Mouse (Mus musculus): ENCODE measurements around the gene Plpp3.

Gene Plpp3

DNA sequence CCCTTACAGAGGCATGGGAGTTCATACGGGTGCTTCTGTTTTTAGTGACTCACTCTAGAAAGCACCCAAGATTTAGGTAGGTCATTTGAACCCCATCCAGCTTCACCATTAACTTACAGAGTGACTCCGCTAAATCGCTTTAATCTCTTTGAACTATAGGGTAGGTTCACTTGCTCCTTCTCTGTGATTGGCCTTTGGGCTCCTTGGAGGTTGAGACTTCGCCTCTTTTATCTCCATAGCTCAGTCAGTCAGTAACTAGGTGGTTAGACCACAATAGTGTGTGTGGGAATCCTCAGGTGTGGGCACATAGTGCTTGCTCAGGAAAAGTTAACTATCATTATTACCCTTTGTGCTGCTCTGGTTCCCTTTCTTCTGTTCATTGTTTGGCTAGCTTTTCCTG is 33.7 kb downstream of the Plpp3 start:
- no peak for DNase-seq (ENCODE audit: low spot score)

DNA sequence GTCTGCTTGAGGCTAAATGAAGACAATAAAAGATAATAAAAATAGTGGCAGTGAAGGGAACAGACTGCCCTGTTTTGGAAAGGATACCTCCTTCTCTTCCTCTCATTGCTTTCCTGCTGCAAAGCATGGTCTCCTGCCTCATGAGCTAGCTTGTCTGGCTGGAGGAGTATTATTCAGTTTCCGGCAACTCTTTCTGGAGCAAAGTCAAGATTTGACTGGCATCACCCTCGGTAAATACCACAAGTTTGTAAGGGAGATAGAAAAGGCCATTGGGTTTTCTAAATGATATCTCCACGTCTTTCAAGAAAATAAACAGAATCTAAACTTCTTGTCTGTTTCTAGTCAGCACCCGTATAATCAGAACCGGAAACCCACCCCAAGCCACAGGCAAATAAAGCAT is 34.4 kb downstream of the Plpp3 start:
- no peak for DNase-seq (ENCODE audit: low spot score)

DNA sequence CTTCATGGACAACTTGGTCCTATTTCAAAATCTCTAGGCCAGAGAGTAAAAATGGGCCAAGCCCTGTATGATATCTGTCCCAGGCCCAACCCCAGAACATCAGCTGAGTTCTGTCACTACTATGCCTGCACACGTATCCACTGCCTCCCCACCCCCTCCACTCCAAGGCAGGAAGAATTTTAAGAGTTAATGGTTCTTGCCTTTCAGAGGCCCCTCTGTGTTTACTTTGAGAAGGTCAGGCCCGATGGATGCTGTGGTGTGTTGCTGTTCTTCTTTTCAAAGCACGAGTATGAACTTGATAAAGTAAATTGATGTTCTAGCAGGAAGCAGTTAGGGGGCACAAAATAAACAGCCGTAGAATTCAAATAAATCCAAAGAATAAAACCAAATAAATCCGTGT is 35.5 kb downstream of the Plpp3 start:
- no peak for DNase-seq (ENCODE audit: low spot score)

DNA sequence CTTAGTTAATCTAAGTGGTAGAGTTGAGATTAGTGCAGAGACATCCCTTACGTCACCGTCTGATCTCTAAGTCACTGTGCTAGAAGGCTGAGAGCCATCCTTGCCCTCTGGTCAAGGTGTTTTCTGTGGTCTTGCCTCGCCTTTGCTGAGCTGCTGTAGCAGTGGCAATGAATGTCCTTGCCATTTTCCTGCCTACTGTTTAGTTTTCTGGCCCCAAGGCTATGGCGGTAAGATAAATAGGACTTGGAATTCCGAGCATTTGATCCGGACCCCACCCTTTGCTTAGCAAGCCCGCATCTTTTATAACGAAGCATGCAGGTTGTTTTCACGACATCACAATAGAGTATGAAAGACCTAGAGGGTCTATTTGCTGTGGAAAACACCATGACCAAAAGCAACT is 38.1 kb downstream of the Plpp3 start:
- DNase-seq (ENCODE audit: low spot score): no peak

DNA sequence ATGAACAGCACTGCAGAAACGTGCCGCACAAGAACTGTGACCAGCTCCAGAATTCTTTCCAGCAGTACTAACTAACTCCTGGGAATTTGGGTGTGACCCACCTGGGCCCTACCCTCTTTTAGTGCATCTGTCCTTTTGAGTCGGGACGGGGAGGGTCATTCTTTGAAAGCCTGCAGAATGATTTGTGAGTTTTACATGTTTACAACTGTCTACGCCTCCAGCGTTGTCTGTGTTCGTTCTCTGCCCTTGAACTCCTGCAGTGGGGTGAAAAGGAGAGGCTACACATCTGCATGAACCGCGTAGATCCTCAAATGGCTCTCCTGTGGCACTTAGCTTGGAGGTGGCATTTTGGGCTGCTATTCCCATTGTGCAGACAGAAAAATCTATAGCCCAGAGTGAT is 39.0 kb downstream of the Plpp3 start:
- DNase-seq (ENCODE audit: low spot score): no peak

DNA sequence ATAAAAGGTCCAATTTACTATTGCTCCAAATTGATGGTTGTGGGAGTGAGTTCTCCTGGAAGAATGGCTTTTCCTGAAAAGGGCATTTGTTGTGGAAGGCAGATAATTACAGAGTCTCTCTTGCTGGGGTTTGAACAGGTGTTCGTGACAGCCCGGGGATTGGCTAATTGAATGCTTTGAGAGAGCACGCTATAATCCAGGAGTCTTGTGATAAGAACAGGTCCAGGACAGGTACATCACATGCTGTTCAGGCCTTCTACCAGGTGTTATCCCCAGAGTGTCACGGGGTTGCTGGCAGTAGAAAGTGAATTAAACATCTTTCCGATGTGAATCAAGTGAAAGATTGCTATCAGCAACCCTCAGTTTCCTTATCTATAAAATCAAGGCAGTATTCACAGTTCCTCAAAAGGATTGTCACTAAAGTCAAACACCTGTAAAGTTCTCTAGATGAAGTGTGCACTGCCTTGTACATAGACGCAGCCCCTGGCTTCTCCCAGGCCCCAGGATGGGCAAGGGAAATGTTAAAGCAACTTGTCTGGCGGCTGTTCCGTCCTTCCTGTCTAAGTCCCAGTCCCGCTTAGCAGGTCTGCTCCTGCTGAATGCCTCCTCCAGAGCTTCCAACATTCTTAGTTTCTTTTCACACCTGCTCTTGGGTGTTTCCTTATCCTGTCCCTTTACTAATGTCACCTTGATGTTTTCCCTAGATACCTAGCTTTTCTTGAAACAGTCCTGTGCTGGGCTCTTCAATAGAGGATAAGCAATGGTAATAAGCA is 40.0 kb downstream of the Plpp3 start:
- DNase-seq (ENCODE audit: low spot score): no peak

DNA sequence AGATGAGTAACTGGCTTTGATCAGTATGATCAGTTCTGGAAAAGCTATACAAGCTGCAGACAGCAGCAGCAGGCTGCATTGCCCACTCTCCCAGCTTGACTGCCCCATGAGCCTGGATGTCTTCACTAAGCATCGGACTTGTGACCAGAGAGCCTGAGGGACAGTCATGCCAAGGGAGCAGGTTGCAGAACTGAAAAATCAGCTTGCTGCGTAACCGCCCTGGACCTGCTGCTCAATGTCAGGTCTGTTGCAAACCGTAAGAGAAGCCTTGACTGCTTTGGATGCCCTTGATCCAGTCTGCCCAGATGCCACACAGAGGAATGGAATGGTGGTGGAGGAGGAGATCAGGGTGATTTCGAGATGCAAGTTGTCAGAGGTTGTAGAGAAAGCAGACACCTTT is 41.5 kb downstream of the Plpp3 start:
- DNase-seq (ENCODE audit: low spot score): no peak

DNA sequence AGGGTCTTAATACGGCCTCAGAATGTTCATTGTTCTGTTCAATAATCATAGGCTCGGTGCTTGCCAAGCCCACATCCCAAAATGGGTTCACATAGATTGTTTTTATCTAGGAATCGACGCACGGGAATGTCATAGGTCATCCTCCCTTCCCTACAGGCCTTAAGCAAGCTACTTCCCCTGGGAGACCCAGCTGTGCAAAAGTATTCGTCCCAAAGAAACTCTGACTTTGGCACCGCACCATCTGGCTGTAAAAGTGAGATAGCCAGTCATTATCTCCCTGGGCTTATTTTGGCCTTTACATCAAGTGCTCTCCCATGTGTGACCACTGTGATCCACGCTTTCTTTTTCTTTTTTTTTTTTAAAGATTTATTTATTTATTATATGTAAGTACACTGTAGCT is 42.2 kb downstream of the Plpp3 start:
- no peak for DNase-seq (ENCODE audit: low spot score)

DNA sequence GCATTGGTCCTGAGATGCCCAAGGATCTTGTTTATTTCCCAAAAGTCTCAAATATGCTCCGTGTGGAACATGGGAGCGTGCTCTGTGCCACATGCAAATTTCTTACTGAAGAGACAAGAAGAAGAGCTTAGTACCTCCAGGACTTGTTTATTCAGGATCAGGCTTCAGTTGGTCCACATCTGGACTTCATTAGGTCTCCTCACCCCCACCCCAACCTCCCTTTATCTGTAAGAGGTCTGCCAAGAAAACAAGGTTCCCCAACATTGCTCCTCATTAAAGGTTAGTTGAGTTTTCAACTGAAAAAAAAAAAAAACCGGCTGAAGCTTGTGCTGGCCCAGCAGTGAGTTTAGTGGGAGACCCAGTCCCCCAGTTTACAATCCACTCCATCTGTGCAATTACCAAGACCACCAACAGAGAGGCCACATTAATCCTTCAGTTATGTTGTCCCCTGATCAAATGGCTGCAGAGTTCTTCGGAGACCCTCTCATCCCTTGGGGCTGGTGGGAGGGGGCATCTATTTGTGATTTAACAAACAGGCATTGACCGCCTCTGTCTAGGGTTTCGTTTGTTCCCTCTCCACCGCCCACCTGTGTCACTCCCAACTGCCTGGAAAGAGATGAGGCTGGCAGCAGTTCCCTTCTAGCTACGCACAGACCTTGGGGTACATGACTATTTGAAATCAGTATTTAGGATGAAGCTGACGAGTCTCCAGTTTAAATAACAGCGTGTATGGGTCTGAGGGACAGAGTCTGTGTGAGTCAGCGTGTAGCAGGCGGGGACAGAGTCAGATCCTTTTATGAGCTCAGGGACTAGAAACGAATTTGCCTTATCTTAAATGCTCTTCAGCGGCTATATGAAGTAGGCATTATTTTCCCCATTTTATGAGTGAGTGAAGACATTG is 43.7 kb downstream of the Plpp3 start:
- no peak for DNase-seq (ENCODE audit: low spot score)

DNA sequence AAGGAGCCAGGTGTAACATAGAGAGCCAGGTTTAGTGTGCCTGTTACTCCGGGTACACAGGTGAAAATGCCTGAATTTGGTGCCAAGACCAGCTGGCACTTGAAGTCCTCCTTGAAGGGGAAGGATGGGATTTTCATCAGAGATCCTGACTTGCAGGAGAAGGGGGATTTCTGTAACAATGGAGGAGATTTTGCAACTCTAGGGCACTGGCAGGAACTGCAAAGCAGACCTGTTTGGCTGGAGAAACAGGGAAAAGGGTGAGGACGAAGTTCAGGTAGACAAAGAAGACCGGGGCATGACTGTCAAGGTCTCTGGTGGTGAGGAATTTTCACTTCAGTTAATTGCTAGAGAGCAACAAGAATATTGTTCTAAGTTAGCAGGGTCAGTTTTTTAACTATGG is 45.3 kb downstream of the Plpp3 start:
- no peak for DNase-seq (ENCODE audit: low spot score)

DNA sequence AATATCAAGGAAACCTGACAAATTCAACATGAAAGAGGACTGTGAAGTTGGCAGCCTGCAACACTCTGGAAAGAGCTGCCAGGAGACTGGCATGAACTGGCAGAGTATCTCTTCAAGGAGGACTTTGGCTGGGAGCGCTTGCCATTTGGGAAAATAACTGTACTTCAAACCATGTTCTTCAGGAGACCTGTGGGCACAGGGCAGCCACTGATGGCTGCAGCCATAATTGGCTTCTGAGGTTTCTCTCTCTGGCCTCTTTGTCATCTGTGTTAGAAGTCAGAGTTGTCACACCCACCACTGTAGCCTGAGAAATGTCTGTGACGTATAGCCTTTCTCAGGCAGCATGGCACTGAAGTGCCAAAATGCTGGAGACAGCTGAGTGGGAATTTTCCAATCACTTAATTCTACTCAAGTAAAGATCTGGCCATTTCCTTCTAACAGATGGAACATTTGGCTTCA is 46.2 kb downstream of the Plpp3 start:
- no peak for DNase-seq (ENCODE audit: low spot score)

DNA sequence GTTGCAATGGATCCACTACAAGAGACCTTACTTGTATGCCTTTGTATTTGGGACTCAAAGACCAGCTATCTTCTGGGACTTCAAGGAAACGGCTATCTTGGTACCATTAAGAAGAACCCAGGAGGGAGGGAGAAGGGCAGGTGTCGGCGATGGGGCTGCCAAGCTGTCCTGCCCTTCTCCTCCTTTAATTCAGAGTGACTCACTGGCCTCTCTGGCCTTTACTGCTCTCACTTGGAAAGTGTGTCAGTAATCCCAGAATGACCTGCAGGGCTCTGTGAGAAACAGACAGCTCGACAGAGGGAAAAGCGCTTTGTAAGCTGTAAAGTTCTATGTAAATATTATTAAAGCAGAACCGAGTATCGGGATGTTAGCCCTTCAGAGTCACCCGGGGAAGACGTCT is 46.9 kb downstream of the Plpp3 start:
- no peak for DNase-seq (ENCODE audit: low spot score)

DNA sequence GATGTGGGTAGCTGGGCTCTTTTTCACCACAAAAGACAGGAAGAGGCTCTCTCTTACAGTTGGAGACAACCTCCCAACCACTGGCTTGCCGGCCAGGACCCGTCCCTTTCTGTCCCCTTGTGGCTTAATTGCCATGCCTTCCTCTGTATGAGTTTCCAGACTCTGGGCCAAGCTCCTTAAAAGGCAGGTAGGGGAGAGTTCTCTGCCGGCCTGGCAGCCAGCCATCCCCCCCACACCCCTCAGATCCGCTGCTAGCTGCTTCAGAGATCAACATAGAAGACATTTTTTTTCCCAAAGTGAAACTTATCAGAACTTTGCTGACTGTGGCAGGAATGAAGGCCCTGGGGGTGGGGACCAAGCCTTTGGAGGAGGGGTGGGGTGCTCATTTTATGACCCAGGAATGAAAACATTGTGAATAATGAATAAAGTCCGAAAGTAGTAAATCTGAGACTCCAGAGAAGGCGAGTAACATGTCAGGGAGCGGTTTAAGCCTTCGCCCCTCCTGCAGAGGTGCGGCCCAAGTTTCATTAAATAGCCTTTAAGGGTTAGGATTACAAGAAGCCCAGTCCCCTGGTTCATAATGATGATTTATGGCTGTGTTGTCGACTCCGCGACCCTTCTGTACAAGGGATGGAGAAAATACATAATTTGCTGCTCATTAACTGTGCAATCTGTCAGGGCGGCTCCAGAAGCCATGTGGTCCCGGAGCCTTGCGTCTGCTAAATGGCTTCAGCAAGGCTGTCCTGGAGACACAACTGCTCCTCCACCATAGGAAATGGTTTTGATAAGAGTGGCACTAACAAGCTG is 48.1 kb downstream of the Plpp3 start:
- DNase-seq (ENCODE audit: low spot score): peak; percentile 52

DNA sequence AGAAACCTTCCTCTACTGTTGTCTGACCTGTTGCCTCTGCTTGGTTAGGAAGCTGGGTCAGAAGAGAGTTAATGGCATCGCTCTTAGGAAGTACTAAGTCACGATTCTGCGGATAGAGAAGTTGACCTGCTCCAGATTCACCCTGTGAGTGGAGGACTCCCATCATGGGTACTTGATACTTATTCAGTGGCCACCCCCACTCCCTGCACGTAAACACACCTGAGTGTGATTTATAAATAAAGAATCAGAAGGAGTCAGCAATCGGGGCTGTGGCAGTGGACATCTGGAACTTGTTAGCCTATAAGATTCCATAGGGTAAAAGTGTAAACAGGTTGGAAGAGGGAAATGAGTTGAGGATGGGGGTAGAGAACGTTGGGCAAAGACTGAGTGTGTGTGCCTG is 49.0 kb downstream of the Plpp3 start:
- DNase-seq (ENCODE audit: low spot score): no peak

DNA sequence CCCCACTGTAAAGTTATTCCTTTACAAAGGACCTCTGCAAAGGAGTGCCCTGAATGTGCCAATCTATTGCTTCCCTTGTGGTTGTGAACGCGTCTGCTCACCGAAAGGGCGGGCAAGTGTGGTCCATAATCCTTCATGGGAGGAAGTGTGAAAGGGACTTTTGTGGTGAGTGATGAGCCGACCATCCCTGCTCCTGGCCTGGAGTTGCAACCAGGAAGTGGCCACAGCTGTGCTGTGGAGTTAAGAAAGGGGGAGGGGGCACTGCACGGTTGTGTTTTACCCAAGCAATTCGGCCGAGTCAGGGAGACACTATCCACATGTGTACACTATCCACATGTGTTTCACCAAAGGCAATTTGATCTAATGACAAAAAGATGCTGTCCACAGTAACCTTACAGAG is 49.8 kb downstream of the Plpp3 start:
- DNase-seq (ENCODE audit: low spot score): no peak

DNA sequence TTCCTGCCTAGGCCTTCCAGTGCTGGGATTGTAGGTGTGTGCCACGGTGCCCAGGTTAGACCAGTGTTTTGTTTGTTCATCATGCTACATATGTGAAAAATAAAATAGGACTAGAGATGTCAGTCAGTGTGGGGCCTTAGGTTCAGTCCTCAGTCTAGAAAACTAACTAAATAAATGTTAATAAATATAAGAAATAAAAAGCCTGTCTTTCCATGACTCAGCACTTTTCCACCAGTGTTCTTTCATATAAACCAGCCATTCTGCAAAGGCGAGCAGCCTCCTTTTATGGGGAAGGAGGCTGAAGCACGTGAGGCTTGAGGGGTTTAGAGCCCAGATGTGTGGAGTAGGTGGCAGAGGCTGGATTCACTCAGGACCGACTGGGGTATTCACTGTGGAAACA is 50.5 kb downstream of the Plpp3 start:
- no peak for DNase-seq (ENCODE audit: low spot score)

DNA sequence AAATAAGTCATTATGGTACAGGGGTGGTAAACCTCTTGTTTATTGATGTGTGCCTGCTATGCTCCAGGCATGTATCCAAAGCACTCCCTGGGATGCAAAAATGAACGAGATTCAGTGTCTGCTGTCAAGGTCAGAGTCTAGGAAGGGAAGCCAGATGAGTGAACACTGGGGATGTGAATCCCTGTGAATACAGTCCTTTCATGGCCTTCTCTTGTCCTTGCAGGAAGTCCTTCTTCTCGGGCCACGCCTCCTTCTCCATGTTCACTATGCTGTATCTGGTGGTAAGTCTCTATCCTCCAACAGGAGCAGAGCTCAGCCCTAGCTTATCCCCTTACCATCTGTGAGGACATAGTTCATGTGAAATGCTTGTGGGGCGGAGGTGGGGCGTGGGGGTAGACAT is 51.8 kb downstream of the Plpp3 start:
- DNase-seq (ENCODE audit: low spot score): no peak

DNA sequence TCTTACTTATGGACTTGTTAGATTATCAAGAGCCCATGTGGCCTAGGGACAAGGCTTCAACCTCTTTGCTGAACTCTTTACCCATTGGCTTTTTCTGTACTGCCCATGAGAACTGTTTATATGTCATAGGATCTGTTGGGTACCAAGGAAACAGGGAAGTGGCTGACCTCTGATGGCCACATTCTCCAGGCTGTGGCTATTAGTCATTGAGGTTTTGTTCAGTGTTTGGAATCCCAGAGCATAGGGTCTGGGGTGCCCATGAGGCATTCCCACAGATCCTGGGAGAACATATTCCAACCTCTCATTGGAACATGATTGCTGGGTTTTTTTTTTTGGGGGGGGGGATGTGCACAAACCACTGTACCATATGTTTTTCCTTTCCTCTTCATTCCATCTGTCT is 56.2 kb downstream of the Plpp3 start:
- DNase-seq (ENCODE audit: low spot score): no peak

DNA sequence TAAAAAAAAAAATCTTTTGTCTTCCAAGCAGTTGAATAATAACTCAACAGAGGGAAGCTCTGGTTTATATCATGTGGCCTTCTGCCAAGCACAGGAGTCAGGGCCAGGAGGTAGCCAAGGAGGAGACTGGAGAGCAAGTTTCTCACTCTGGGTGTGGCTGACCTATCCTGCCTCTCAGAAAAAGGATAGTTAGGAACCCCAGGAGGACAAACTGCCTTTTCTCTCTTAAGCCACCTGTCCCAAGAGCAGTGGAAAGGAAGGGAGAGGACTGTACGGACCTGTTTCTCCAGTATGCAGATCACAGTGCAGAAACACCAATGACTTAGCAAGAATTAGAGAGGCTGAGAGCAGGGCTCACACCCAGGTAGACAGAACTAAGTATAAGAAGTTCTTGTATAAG is 57.3 kb downstream of the Plpp3 start:
- no peak for DNase-seq (ENCODE audit: low spot score)

DNA sequence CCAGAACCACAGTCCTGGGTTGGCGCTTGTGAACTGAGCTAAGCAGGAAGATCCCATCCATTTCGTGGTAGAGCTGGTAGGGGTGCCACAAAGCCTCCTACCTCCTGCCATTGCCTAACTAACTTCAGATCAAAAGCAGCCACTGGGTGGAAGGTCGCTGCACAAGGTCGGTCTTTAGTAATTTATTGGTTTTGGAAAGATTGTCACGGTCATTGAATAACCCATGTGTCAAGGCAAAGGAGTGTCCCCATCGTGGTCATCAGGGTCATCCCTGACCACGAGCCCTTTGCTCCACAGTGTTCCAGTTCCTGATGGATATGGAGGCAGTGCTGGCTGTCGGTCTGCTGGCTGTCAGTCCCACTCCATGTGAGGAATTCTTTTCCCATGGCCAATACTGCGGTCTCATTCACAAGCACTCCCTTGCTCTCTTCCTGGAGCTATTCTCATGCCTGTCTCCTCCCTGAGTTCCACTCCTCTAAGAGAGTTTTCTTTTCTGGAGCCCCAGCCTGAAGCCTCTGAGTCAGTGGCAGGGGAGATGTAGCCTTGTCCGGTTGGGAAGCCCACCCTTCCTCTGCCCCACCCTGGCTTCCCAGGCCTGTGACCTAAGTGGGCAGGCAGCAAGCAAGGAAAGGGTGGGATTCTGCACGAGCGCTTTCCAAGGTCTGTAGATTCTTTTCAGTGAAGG is 58.7 kb downstream of the Plpp3 start:
- no peak for DNase-seq (ENCODE audit: low spot score)

DNA sequence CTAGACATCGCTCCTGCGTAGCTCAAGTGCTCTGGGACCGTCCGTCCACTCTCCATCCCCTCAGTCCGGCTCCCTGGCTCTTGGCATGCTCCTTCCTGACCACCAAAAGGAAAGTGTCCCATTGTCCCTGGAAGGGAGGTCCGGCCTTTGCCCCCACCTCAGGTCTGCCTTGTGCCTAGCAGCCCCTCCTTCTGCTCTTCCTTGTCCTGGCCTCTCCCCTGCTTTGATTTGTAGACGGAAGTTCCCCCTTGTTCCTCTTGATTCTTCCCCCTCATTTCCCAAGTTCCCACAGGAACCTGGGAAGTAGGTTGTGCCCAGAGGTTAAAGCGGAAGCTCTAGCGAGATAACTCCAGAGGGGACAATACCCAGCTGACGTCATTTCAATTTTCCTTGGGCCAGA is 61.1 kb downstream of the Plpp3 start:
- no peak for DNase-seq (ENCODE audit: low spot score)

DNA sequence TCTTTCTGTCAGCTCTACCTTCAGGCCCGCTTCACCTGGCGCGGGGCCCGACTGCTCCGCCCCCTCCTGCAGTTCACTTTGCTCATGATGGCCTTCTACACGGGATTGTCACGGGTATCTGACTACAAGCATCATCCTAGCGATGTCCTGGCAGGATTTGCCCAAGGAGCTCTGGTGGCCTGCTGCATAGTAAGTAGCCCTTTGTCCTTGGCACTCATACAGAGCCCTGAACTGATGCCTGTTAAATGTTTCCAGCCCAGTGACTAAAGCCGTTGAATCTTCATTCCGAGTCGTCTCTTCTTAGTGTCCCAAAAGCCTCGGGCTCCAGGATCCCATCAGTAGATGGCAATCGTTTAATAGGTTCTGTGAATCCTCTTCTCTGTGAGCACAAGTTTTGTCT is 62.2 kb downstream of the Plpp3 start:
- no peak for DNase-seq (ENCODE audit: low spot score)

All from ovary, postnatal 36 days (tissue).